Mouse (Mus musculus) cortical plate, adult 2 months (tissue): ENCODE results near the gene Cog3.

Experiments used
- CTCF ChIP-seq: fragments of 200-500 bp; IDR thresholded peaks from 2 replicates; pipeline ENCODE4 v1.5.1; 2011; ENCODE audit warnings: mild to moderate bottlenecking, control low read depth, low read length; ENCODE audit not compliant: insufficient read depth; ENCODE audit errors: extremely low read depth
- POLR2A ChIP-seq: fragments of 200-500 bp; IDR thresholded peaks from 2 replicates; pipeline ENCODE4 v1.6.1; 2011; ENCODE audit warnings: mild to moderate bottlenecking, low read length, control low read depth; ENCODE audit not compliant: insufficient read depth; ENCODE audit errors: extremely low read depth

DNA sequence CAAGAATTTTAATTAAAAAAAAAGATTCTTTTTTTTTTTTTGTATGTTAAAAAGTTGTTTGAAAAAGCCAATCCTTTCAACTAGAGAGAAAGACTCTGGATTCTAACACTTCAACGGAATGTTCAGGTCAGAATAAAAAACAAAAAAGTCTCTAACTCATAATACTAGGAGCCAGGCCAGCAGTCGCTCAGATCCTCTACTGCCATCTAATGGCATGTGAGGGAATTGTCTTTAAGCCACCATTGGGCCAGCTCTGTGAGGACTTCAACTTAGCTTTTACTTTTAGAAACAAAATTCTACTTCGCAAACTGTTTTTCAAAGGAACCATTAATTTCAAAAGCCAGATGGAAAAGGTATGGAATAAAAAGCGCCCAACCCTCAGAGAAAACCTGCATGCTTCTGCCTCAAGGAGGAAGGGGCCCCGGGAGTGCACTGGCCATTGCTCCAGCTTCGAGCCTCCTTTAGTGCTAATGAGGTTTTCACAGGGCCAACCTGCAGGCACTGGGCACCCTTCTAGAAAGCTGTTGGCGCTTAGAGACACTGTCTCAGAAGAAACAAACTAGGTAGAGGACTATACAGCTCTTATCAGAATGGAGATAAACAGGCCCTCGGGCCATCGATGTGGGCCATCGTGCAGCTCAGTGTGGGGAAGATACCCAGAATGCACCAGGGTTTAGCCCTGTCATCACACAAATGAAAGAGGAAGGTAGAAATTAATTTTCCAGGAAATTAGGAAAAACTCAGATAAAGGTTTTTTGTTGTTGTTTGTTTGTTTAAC is 6.9 kb upstream of the Cog3 start:
- TF ChIP-seq CTCF, result peak; percentile 82
- no peak for TF ChIP-seq POLR2A
